Mouse (Mus musculus): ENCODE measurements at regions not wholly inside any gene's neighbourhood (a gene's known extent, or its start where the extent isn't known, plus 50 kb on each side); places are given as distances from the start of the nearest gene placed in this dataset.

- DNase-seq (ENCODE audit: low read depth, low spot score): no peak
These were observed 81.9 kb downstream of the Edem1 start for GRCm38 (mm10) chr6:108910330-108910729.

- no peak for DNase-seq (ENCODE audit: low read depth, low spot score)
These were observed 84.1 kb downstream of the Edem1 start for GRCm38 (mm10) chr6:108912539-108912938.

GRCm38 (mm10) chr6:108919372-108919913, 91.0 kb downstream of the Edem1 start:
- DNase-seq (ENCODE audit: low read depth, low spot score): no peak

- no peak for DNase-seq (ENCODE audit: low read depth, low spot score)
These were observed 92.7 kb downstream of the Edem1 start for GRCm38 (mm10) chr6:108921181-108921580.

- no peak for DNase-seq (ENCODE audit: low read depth, low spot score)
These were observed 94.1 kb downstream of the Edem1 start for GRCm38 (mm10) chr6:108922564-108922963.

- no peak for DNase-seq (ENCODE audit: low read depth, low spot score)
These were observed 100.5 kb downstream of the Edem1 start for GRCm38 (mm10) chr6:108928981-108929380.

GRCm38 (mm10) chr6:108938646-108939045, 110.2 kb downstream of the Edem1 start:
- no peak for DNase-seq (ENCODE audit: low read depth, low spot score)

GRCm38 (mm10) chr6:108942288-108942687, 113.8 kb downstream of the Edem1 start:
- DNase-seq (ENCODE audit: low read depth, low spot score): no peak

GRCm38 (mm10) chr6:108952389-108952788, 123.9 kb downstream of the Edem1 start:
- DNase-seq (ENCODE audit: low read depth, low spot score): no peak

- no peak for DNase-seq (ENCODE audit: low read depth, low spot score)
These were observed 134.4 kb downstream of the Edem1 start for GRCm38 (mm10) chr6:108962810-108963209.

- DNase-seq (ENCODE audit: low read depth, low spot score): peak; percentile 47
These were observed 134.9 kb downstream of the Edem1 start for GRCm38 (mm10) chr6:108963295-108963694.

- DNase-seq (ENCODE audit: low read depth, low spot score): no peak
These were observed 141.2 kb downstream of the Edem1 start for GRCm38 (mm10) chr6:108969477-108970176.

- no peak for DNase-seq (ENCODE audit: low read depth, low spot score)
These were observed 143.1 kb downstream of the Edem1 start for GRCm38 (mm10) chr6:108971415-108972089.

- DNase-seq (ENCODE audit: low read depth, low spot score): no peak
These were observed 145.3 kb downstream of the Edem1 start for GRCm38 (mm10) chr6:108973701-108974100.

- no peak for DNase-seq (ENCODE audit: low read depth, low spot score)
These were observed 161.1 kb downstream of the Edem1 start for GRCm38 (mm10) chr6:108989506-108989905.

- no peak for DNase-seq (ENCODE audit: low read depth, low spot score)
These were observed 165.3 kb downstream of the Edem1 start for GRCm38 (mm10) chr6:108993743-108994142.

GRCm38 (mm10) chr6:109004443-109004842, 176.0 kb downstream of the Edem1 start:
- DNase-seq (ENCODE audit: low read depth, low spot score): no peak

- DNase-seq (ENCODE audit: low read depth, low spot score): no peak
These were observed 180.9 kb downstream of the Edem1 start for GRCm38 (mm10) chr6:109009364-109009763.

GRCm38 (mm10) chr6:109009793-109010192, 181.4 kb downstream of the Edem1 start:
- no peak for DNase-seq (ENCODE audit: low read depth, low spot score)

- no peak for DNase-seq (ENCODE audit: low read depth, low spot score)
These were observed 191.3 kb downstream of the Edem1 start for GRCm38 (mm10) chr6:109019731-109020130.
